Mouse (Mus musculus) erythroblast, embryonic 14.5 days (primary cell): ENCODE data around the gene Hk1.

Experiments used
- GATA1 ChIP-seq: IDR thresholded peaks from 2 replicates; pipeline ENCODE4 v1.6.1; 2012; ENCODE audit warnings: low read length, inconsistent platforms, mixed read lengths
- TAL1 ChIP-seq: IDR thresholded peaks from 3 replicates; pipeline ENCODE4 v1.6.1; 2012; ENCODE audit warnings: low read length, inconsistent platforms, mixed read lengths

DNA sequence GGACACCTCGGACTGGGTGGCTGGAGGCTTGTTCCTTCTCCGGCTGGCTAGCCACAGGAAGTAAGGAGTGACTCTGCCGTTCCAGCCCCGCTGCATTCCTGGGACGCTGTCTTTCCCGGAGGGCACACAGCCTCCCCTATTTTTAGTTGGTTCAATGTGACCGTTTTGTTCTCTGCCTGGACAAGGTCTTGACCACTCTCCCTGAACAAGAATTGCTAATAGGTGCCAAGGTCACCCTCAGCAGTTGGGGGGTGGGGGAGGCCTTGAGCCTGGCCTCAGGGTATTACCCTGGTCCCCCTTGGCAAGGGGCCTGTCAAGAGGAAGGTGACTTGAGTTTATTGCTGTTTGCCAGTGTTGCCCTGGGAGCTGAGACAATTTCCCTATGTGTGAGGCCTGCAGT, 49.9 kb downstream of the Hk1 start:
- TF ChIP-seq GATA1 (no peak), TAL1 (no peak)
